Mouse (Mus musculus) ES-E14 (cell line): ENCODE data around the gene Smarcd2.

Experiments
- HCFC1 ChIP-seq: IDR thresholded peaks from 2 replicates; pipeline ENCODE4 v1.6.1; 2012; ENCODE audit warnings: low read length, inconsistent platforms, borderline replicate concordance; ENCODE audit not compliant: insufficient read depth
- ZC3H11A ChIP-seq: IDR thresholded peaks from 2 replicates; pipeline ENCODE4 v1.6.1; 2012; ENCODE audit warnings: low read depth, mild to moderate bottlenecking, inconsistent platforms, low read length, borderline replicate concordance

GRCm38 (mm10) chr11:106273311-106273684 lies 526 bp upstream of the Smarcd2 start:
- TF ChIP-seq HCFC1 (no peak), ZC3H11A (no peak)
